Mouse (Mus musculus): ENCODE results near the gene Tm9sf1. TPM values are rescaled to one million over a fixed set of nuclear protein-coding genes. Genes with fewer than 3 reads are reported as not detected.

Tm9sf1 gene
- 5.9 TPM for polyA plus RNA-seq (2014; fragmentation: Illumina TruSeq; extraction: RNeasy Lipid Tissue Mini Kit (QIAGEN cat#74804); ENCODE audit: low read depth, low replicate concordance)

DNA sequence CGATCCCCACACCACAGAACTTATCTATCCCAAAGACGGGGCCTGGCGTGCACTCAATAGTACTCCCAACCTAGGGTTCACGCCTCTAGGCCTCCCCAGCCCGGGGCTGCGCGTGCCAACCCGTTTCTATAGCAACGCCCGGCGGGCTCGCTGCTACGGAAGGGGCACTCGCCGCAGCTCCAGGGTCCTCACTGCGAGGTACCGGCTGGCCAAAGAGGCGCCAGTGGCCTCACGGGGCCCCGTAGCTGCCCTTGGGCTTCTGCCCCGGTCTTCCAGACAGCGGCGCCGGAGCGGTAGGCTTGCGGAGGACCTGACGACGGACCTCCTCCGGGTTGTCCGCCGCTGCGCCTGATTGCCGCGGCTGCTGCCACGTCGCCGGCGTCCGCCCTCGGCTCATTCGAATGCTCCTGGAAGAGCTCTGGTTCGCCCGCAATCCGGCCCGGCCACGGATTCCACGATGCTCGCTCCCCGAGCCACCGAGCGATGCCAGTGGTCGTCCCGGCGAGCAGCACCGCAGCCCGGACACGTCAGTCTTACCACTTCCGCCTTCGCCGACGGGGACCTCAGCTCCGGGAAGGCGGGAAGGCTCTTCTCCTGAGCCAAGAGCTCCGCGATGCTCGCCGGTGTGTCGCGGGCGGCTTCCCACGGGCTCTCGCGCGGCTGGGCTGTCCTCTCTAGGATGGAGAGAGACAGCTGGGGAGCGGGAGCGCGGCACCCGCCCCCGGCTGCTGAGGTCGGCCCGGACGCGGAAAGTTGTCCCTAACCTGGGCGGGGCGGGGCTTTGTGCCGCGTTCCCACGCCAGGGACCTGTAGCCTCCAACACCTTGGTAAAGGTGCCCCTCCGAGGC lies at the start of gene Tm9sf1:
Tm9sf1 (minus strand) TSS at position 747 of the 848 bp plus-strand sequence.

DNA sequence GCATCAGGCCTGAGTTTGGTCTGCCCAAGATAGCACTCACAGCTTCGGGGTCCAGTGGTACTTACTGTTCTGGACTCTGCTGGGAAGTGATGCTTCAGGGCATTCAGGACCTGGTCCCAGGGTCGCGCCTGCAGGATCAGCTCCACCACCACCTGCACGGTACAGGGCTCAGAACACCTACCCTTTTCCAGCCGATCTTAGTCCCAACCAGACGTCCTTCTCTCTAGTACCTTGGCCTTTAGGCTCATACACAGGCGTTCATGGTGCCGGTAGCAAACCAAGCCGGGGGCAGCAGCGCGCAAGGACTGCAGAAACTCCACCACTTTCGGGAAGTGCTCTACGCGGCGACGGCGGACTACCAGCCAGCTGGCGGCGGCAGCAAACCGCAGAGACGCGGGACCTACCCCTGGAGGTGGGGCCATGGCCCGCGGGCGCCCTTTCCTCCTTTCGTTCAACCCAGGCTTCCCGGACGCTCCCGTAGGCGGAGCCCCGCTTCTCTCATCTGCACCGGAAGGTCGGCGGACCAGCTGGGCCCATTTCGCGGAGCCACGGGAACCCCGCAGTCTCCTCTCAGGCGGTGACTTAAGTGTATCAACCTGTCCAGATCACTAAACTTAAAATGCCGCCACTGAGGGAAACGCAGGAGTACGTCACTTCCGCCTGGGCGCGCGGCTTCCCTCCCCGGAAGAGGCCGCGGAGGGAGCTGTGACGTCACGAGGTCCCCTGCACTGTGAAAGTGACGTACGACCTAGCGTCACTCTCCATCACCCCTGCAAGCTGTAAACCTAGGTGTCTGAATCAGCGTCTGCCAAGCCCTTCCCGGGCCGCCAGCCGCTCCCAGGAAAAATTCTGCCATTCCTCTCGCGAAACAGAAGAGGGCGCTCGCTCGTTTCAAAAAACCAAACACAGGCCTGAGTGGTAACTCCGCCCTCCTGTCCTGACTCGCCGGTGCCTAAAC lies 37.8 kb upstream of the Tm9sf1 start, which contains the start of gene Tinf2:
Tinf2 (minus strand) TSS at position 661 of the 958 bp plus-strand sequence.

DNA sequence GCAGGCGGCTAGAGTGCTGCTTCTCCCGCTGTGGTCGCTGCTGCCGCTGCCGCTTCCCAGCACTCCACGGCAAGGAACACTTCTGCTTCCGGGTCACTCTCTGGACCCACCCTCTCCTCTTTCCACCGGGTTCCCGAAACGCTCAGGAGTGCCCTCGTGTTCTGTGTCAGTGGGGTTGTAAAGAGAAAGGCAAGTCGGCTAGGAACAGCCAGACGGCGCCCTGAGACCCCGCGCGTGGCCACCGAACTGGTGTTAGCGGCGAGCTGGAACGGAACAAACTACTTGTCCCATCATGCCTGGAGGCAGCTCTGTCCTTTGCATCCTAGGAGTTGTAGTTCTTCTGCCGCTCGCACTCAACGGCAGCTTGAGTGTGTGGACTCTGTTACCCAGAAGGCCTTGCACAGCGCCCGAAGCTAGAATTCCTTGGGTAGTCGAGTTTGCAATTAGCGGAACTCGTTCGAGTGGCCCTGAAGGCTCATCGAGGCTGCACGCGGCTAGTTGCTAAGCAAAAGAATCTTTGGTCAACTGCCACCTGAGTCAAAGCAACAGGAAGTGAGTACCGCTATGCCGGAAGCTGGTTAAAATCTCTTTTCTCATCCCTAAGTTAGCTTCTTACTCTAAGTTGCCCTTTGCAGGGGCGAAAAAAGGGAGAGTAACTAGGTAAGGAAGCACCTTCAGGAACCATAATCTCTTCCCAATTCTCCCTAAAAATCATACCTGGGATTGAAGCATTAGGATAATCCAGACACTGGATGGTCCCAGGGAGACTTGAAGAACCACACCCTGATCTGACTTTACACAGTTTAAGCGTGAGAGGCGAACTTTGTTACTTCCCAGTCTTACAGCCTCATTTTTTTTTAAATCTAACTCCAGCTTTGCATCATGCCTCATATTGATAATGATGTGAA lies 28.5 kb upstream of the Tm9sf1 start, which contains the start of the genes Gmpr2 and Nedd8:
Gmpr2 (plus strand) TSS at position 109 of the 908 bp plus-strand sequence.
Nedd8 (minus strand) TSS at position 292 of the 908 bp plus-strand sequence.

DNA sequence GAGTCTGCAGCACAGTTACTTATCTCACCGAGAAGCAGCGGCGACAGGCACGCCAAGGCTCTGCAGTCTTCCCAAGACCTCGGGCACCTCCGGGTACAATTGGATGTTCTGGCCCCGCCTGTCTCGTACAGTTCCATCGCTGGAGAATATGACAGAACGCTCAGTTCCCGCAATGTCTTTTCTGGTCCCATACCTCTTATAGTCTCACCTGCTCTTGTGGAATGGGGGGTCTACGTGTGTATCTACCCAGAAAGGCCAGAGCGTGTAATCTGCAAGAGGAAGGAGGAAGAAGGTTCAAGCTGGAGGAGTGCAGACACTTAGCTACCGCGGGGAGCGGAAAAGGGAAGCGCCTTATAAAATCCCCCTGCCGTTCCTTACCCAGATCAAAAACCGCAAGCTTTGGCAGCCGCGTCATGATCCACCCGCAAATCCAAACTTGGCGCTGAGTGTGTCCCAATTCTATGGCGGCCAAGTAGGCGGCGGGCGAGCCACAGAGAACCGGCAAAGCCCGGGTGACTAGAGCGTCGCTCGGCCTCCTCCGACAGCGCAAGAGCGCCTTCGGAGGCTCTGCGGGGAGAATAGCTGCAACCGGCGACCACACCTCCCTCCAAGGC lies 16.5 kb upstream of the Tm9sf1 start, which contains the start of gene Mdp1:
Mdp1 (minus strand) TSS at position 549 of the 614 bp plus-strand sequence.

DNA sequence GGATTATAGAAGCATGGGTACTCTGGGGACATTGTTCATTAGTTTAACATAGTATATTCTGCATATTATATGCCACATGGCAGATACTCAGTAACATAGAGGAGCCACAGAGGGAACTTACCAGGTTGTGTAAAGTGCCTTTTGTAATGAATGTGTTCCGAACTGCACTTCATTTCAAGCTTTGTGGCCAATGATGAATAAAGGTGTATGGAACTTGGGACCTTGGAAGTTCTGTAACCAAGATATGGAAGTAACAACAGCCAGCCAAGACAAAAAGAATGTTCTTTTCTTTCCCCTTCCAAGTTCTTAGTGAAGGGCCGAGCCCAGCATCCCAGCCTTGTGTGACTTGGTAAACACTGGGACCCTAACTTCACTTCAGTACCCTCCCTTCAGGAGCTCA lies 6.3 kb upstream of the Tm9sf1 start, which contains the start of gene Tssk4:
Tssk4 (plus strand) TSS at position 301 of the 400 bp plus-strand sequence.

DNA sequence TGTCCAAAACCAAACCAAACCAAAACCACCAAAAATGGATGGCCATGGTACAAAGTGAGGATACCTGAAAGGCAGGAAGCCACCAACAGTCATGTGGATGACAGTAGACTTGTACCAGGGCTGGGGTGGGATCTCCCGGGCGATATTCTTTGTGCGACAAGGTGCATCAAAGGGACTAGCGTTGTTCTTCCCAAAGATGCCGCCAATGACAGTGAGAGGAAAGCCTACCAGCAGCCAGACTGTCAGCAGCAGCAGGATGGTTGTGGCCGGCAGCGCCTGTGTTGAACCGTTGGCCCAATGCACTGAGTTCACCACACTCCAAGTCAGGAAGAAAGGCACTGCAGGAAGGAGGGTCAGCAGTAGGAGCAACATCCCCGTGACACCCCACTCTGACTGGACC lies 5.8 kb downstream of the Tm9sf1 start, which contains the start of gene Gm49378:
Gm49378 (minus strand) TSS at position 101 of the 400 bp plus-strand sequence.

DNA sequence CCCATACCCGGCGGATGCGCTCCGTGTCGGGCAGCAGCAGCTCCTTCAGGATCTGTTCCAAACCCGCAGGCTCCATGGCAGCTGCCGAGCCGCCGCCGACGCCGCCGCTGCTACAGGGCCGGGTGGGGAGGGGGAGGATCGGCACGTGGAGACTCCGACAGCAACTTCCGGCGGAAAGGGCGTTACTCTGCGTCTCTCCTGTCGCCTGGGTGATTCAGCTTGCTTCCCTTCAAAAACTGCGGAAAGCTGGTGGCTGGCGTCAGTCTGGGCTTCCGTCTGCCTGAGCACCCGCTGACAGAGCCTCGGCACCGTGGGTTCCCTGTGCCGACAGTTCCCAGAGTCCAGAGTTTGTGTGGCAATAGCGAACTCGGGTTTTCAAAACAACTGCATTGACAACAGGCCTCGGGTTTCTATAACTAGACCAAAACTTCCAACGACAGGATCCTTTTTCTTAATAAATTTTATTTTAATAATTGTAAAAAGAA lies 8.0 kb downstream of the Tm9sf1 start, which contains the start of gene Ipo4:
Ipo4 (minus strand) TSS at position 435 of the 485 bp plus-strand sequence.

DNA sequence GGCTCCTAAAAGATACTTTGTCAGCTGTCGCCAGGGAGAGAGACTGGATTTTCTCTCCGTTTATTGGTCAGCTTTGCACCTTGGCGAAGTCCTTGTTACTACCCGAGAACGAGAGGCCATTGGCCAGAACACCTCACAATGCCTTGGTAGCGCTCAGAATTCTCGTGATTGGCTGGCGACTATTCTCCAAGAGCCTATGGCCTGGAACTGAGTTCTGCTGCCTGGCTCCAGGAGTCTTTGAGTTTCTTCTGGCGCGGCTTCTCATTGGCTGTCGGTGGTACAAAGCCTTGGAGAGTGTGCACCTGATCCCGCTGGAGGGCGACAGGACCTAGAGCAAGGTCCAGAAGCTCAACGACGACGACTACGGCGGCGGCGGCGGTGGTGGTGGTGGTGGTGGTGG lies 25.8 kb downstream of the Tm9sf1 start, which contains the start of gene Rec8:
Rec8 (plus strand) TSS at position 216 of the 400 bp plus-strand sequence.

DNA sequence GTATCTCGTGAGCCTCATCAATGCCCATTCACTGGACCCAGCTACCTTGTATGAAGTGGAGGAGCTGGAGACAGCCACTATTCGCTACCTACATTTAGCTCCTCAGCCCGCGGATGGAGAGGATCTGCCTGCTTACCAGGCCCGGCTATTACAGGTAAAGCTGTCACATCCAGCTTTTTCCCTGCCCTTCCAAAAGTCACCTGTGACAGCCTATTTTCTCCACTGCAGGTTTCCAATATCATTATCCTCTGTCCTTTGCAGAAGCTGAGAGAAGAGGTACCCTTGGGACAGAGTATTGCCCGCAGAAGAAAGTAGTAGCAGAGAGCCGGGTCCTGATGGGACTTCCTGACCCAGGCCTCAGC lies 40.4 kb downstream of the Tm9sf1 start, which contains the start of gene Irf9:
Irf9 (plus strand) TSS at position 301 of the 362 bp plus-strand sequence.

DNA sequence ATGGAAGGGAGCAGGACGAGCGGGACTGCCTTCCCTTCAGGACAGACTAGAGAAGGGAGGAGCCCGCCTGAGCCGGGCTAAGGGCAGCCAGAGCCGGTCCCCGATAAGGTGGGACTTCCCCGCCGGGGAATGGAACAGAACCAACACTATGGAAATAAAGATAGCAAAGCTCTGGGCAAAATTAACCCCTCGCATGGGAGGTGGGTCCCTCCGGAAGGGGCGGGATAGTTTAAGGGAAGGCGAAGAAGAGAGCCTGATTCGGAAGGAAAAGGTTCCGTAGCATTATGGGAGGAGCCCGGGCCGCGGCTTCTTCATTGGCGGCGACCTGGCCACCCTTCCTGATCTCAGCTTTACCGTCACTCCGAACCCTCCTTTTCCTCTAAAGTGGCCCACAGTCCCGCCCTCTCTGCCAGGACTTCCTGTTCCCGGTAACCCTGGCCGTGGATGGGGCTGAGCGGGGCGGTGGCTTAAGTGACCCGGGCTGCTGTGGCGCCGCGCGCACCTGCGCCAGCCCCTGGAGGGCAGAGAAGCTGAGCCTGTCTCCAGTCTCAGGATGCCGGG lies 52.2 kb downstream of the Tm9sf1 start, which contains the start of gene Rnf31:
Rnf31 (plus strand) TSS at position 378 of the 561 bp plus-strand sequence.

DNA sequence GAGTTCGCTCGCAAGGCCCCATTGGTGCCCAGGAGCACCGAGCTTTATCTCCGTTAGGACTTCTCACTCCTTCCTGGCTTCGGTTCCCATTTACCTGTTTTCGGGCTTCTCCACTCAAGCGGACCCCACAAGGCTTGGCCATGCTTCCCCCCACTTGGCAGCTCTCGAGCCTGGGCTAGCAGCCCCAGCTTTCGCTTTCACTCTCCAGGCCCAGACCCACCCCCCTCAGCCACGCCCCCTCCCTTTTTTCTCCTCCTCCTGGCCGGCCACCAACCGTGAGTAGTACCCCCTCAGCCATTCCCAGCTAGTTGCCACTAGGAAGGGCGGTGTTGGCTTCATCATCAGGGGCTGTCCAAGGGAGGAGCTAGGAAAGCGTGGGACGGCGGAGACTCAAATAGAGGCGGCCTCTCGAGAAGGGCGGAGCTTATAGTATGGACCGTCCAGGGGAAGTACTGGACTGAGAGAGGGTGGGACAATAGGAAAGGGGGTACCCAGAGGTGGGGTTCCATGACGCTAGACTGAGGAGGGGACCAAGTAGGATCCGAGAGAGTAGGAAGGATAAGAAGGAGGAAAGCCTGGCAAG lies 52.8 kb downstream of the Tm9sf1 start, which contains the start of gene Psme2:
Psme2 (minus strand) TSS at position 366 of the 583 bp plus-strand sequence.

Other genes with a start within 250 kb of the Tm9sf1 start
- 19.4 TPM for gene Dhrs4, start 165.0 kb downstream of the Tm9sf1 start, polyA plus RNA-seq (2014; fragmentation: Illumina TruSeq; extraction: RNeasy Lipid Tissue Mini Kit (QIAGEN cat#74804); ENCODE audit: low read depth, low replicate concordance)
- gene Carmil3, start 153.2 kb downstream of the Tm9sf1 start, polyA plus RNA-seq (2014; fragmentation: Illumina TruSeq; extraction: RNeasy Lipid Tissue Mini Kit (QIAGEN cat#74804); ENCODE audit: low read depth, low replicate concordance) = not detected
- not detected for gene Cpne6, start 133.4 kb downstream of the Tm9sf1 start, polyA plus RNA-seq (2014; fragmentation: Illumina TruSeq; extraction: RNeasy Lipid Tissue Mini Kit (QIAGEN cat#74804); ENCODE audit: low read depth, low replicate concordance)
- 0.11 TPM for gene Nrl, start 118.8 kb downstream of the Tm9sf1 start, polyA plus RNA-seq (2014; fragmentation: Illumina TruSeq; extraction: RNeasy Lipid Tissue Mini Kit (QIAGEN cat#74804); ENCODE audit: low read depth, low replicate concordance)
- 0.35 TPM for gene Pck2, start 103.5 kb downstream of the Tm9sf1 start, polyA plus RNA-seq (2014; fragmentation: Illumina TruSeq; extraction: RNeasy Lipid Tissue Mini Kit (QIAGEN cat#74804); ENCODE audit: low read depth, low replicate concordance)
- gene Dcaf11, start 83.8 kb downstream of the Tm9sf1 start, polyA plus RNA-seq (2014; fragmentation: Illumina TruSeq; extraction: RNeasy Lipid Tissue Mini Kit (QIAGEN cat#74804); ENCODE audit: low read depth, low replicate concordance) = 14.7 TPM
- gene A730061H03Rik, start 83.4 kb downstream of the Tm9sf1 start, polyA plus RNA-seq (2014; fragmentation: Illumina TruSeq; extraction: RNeasy Lipid Tissue Mini Kit (QIAGEN cat#74804); ENCODE audit: low read depth, low replicate concordance) = not detected
- not detected for gene Fitm1, start 68.2 kb downstream of the Tm9sf1 start, polyA plus RNA-seq (2014; fragmentation: Illumina TruSeq; extraction: RNeasy Lipid Tissue Mini Kit (QIAGEN cat#74804); ENCODE audit: low read depth, low replicate concordance)
- 25.6 TPM for gene Psme1, start 65.7 kb downstream of the Tm9sf1 start, polyA plus RNA-seq (2014; fragmentation: Illumina TruSeq; extraction: RNeasy Lipid Tissue Mini Kit (QIAGEN cat#74804); ENCODE audit: low read depth, low replicate concordance)
- gene Emc9, start 58.5 kb downstream of the Tm9sf1 start, polyA plus RNA-seq (2014; fragmentation: Illumina TruSeq; extraction: RNeasy Lipid Tissue Mini Kit (QIAGEN cat#74804); ENCODE audit: low read depth, low replicate concordance) = 2.7 TPM
- gene Psme2, start 52.7 kb downstream of the Tm9sf1 start, polyA plus RNA-seq (2014; fragmentation: Illumina TruSeq; extraction: RNeasy Lipid Tissue Mini Kit (QIAGEN cat#74804); ENCODE audit: low read depth, low replicate concordance) = 17.0 TPM
- gene Rnf31, start 52.1 kb downstream of the Tm9sf1 start, polyA plus RNA-seq (2014; fragmentation: Illumina TruSeq; extraction: RNeasy Lipid Tissue Mini Kit (QIAGEN cat#74804); ENCODE audit: low read depth, low replicate concordance) = 2.1 TPM
- 2.6 TPM for gene Irf9, start 40.2 kb downstream of the Tm9sf1 start, polyA plus RNA-seq (2014; fragmentation: Illumina TruSeq; extraction: RNeasy Lipid Tissue Mini Kit (QIAGEN cat#74804); ENCODE audit: low read depth, low replicate concordance)
- 8.3 TPM for gene Rec8, start 25.8 kb downstream of the Tm9sf1 start, polyA plus RNA-seq (2014; fragmentation: Illumina TruSeq; extraction: RNeasy Lipid Tissue Mini Kit (QIAGEN cat#74804); ENCODE audit: low read depth, low replicate concordance)
- gene Ipo4, start 7.8 kb downstream of the Tm9sf1 start, polyA plus RNA-seq (2014; fragmentation: Illumina TruSeq; extraction: RNeasy Lipid Tissue Mini Kit (QIAGEN cat#74804); ENCODE audit: low read depth, low replicate concordance) = 67.7 TPM
- gene Gm49378, start 5.9 kb downstream of the Tm9sf1 start, polyA plus RNA-seq (2014; fragmentation: Illumina TruSeq; extraction: RNeasy Lipid Tissue Mini Kit (QIAGEN cat#74804); ENCODE audit: low read depth, low replicate concordance) = 1.6 TPM
- gene Tssk4, start 6.4 kb upstream of the Tm9sf1 start, polyA plus RNA-seq (2014; fragmentation: Illumina TruSeq; extraction: RNeasy Lipid Tissue Mini Kit (QIAGEN cat#74804); ENCODE audit: low read depth, low replicate concordance) = 45.9 TPM
- 4.4 TPM for gene Mdp1, start 16.7 kb upstream of the Tm9sf1 start, polyA plus RNA-seq (2014; fragmentation: Illumina TruSeq; extraction: RNeasy Lipid Tissue Mini Kit (QIAGEN cat#74804); ENCODE audit: low read depth, low replicate concordance)
- gene Gmpr2, start 28.1 kb upstream of the Tm9sf1 start, polyA plus RNA-seq (2014; fragmentation: Illumina TruSeq; extraction: RNeasy Lipid Tissue Mini Kit (QIAGEN cat#74804); ENCODE audit: low read depth, low replicate concordance) = 54.2 TPM
- gene Nedd8, start 28.3 kb upstream of the Tm9sf1 start, polyA plus RNA-seq (2014; fragmentation: Illumina TruSeq; extraction: RNeasy Lipid Tissue Mini Kit (QIAGEN cat#74804); ENCODE audit: low read depth, low replicate concordance) = 54.1 TPM
- 18.0 TPM for gene Tinf2, start 38.0 kb upstream of the Tm9sf1 start, polyA plus RNA-seq (2014; fragmentation: Illumina TruSeq; extraction: RNeasy Lipid Tissue Mini Kit (QIAGEN cat#74804); ENCODE audit: low read depth, low replicate concordance)
- gene Tgm1, start 70.1 kb upstream of the Tm9sf1 start, polyA plus RNA-seq (2014; fragmentation: Illumina TruSeq; extraction: RNeasy Lipid Tissue Mini Kit (QIAGEN cat#74804); ENCODE audit: low read depth, low replicate concordance) = not detected
- gene Rabggta, start 78.5 kb upstream of the Tm9sf1 start, polyA plus RNA-seq (2014; fragmentation: Illumina TruSeq; extraction: RNeasy Lipid Tissue Mini Kit (QIAGEN cat#74804); ENCODE audit: low read depth, low replicate concordance) = 0.35 TPM
- gene Dhrs1, start 101.9 kb upstream of the Tm9sf1 start, polyA plus RNA-seq (2014; fragmentation: Illumina TruSeq; extraction: RNeasy Lipid Tissue Mini Kit (QIAGEN cat#74804); ENCODE audit: low read depth, low replicate concordance) = 45.7 TPM
- gene Nop9, start 101.9 kb upstream of the Tm9sf1 start, polyA plus RNA-seq (2014; fragmentation: Illumina TruSeq; extraction: RNeasy Lipid Tissue Mini Kit (QIAGEN cat#74804); ENCODE audit: low read depth, low replicate concordance) = 53.9 TPM
- gene Cideb, start 114.7 kb upstream of the Tm9sf1 start, polyA plus RNA-seq (2014; fragmentation: Illumina TruSeq; extraction: RNeasy Lipid Tissue Mini Kit (QIAGEN cat#74804); ENCODE audit: low read depth, low replicate concordance) = not detected
- not detected for gene Ltb4r2, start 117.6 kb upstream of the Tm9sf1 start, polyA plus RNA-seq (2014; fragmentation: Illumina TruSeq; extraction: RNeasy Lipid Tissue Mini Kit (QIAGEN cat#74804); ENCODE audit: low read depth, low replicate concordance)
- gene Ltb4r1, start 122.2 kb upstream of the Tm9sf1 start, polyA plus RNA-seq (2014; fragmentation: Illumina TruSeq; extraction: RNeasy Lipid Tissue Mini Kit (QIAGEN cat#74804); ENCODE audit: low read depth, low replicate concordance) = not detected
- gene Adcy4, start 140.3 kb upstream of the Tm9sf1 start, polyA plus RNA-seq (2014; fragmentation: Illumina TruSeq; extraction: RNeasy Lipid Tissue Mini Kit (QIAGEN cat#74804); ENCODE audit: low read depth, low replicate concordance) = 0.06 TPM
- gene Ripk3, start 145.1 kb upstream of the Tm9sf1 start, polyA plus RNA-seq (2014; fragmentation: Illumina TruSeq; extraction: RNeasy Lipid Tissue Mini Kit (QIAGEN cat#74804); ENCODE audit: low read depth, low replicate concordance) = 0.69 TPM
- gene Nfatc4, start 179.3 kb upstream of the Tm9sf1 start, polyA plus RNA-seq (2014; fragmentation: Illumina TruSeq; extraction: RNeasy Lipid Tissue Mini Kit (QIAGEN cat#74804); ENCODE audit: low read depth, low replicate concordance) = 0.11 TPM
- 0.03 TPM for gene Nynrin, start 210.2 kb upstream of the Tm9sf1 start, polyA plus RNA-seq (2014; fragmentation: Illumina TruSeq; extraction: RNeasy Lipid Tissue Mini Kit (QIAGEN cat#74804); ENCODE audit: low read depth, low replicate concordance)
- gene Cbln3, start 240.6 kb upstream of the Tm9sf1 start, polyA plus RNA-seq (2014; fragmentation: Illumina TruSeq; extraction: RNeasy Lipid Tissue Mini Kit (QIAGEN cat#74804); ENCODE audit: low read depth, low replicate concordance) = 0.38 TPM
- 2.2 TPM for gene Khnyn, start 241.1 kb upstream of the Tm9sf1 start, polyA plus RNA-seq (2014; fragmentation: Illumina TruSeq; extraction: RNeasy Lipid Tissue Mini Kit (QIAGEN cat#74804); ENCODE audit: low read depth, low replicate concordance)

Measured in testis, adult 10 weeks (tissue).